Mouse (Mus musculus) liver, embryonic 13.5 days (tissue): ENCODE measurements around the gene Ppp1r8. TPM values are rescaled to one million over a fixed set of nuclear protein-coding genes. Genes with fewer than 3 reads are reported as not detected.
"Not testable (repeated sequence)": the region's sequence is repeated elsewhere in the genome, so short reads cannot be mapped to it uniquely, and the experiment has no call there.

Experiments used
- ATAC-seq: fragments of 200-750 bp; cut with Nextera tagmentation; 2 replicates; pipeline ENCODE4 v1.8.0; 2017; ENCODE audit warnings: low read depth, mild to moderate bottlenecking, moderate number of reproducible peaks, moderate library complexity
- DNase-seq: peaks from one replicate; pipeline ENCODE4 v3.0.0; 2022
- H3K27ac ChIP-seq: fragments of 300-500 bp; sonication (generic); 2 replicates; pipeline ENCODE4 v1.5.1; 2015; ENCODE audit warnings: moderate library complexity, mild to moderate bottlenecking, inconsistent platforms
- H3K27me3 ChIP-seq: fragments of 300-500 bp; sonication (generic); 2 replicates; pipeline ENCODE4 v1.6.1; 2015; ENCODE audit warnings: mild to moderate bottlenecking, inconsistent platforms
- H3K36me3 ChIP-seq: fragments of 300-500 bp; sonication (generic); 2 replicates; pipeline ENCODE4 v1.6.1; 2015; ENCODE audit warnings: mild to moderate bottlenecking, inconsistent platforms
- H3K4me1 ChIP-seq: fragments of 300-500 bp; sonication (generic); replicated peaks from 2 replicates; pipeline ENCODE4 v1.6.1; 2015; ENCODE audit warnings: inconsistent platforms
- H3K4me2 ChIP-seq: fragments of 300-500 bp; sonication (generic); 2 replicates; pipeline ENCODE4 v1.6.1; 2015; ENCODE audit warnings: inconsistent platforms, mild to moderate bottlenecking, moderate library complexity
- H3K4me3 ChIP-seq: fragments of 300-500 bp; sonication (generic); replicated peaks from 2 replicates; pipeline ENCODE4 v1.5.1; 2015; ENCODE audit warnings: mild to moderate bottlenecking, inconsistent platforms
- H3K9ac ChIP-seq: fragments of 300-500 bp; sonication (generic); 2 replicates; pipeline ENCODE4 v1.6.1; 2015; ENCODE audit warnings: mild to moderate bottlenecking, inconsistent platforms
- H3K9me3 ChIP-seq: fragments of 300-500 bp; sonication (generic); replicated peaks from 2 replicates; pipeline ENCODE4 v1.6.1; 2016; ENCODE audit warnings: inconsistent platforms
- WGBS: fragments of 180-500 bp; shearing (Covaris S2); methylation state at CpG from one replicate; pipeline ENCODE4 v1.1.7; 2015; ENCODE audit not compliant: insufficient replicate concordance; 5-methylcytosine and 5-hydroxymethylcytosine counted together
- polyA plus RNA-seq: library from polyadenylated mRNA; unstranded; fragments of >200 nt; fragmentation: Nextera tagmentation; extraction: Ambion mirVana; gene quantifications from 2 replicates; pipeline ENCODE4 v1.2.1, GENCODE M21; 2015

Ppp1r8 gene
- polyA plus RNA-seq, 1 experiment from 2014 or later: 29.9 TPM

DNA sequence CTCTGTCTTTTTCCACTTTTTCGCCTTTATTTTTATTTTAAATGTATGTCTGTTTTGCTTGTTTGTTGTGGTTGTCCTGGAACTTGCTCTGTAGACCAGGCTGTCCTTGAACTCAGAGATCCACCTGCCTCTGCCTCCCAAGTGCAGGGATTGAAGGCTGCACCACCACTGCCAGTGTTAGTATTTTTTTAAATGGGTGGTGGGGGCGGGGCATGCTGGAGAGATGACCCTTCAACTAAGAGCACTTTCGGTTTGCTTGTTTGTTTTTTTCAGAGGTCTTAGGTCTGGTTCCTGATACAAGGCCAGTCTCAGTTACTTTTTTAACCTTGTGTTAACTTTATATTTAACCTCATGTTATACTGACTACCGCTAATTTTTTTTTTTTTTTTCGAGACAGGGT, 37.8 kb downstream of the Ppp1r8 start:
- 79% methylated on average over 5 of the region's 5 CpGs for WGBS
- Histone ChIP-seq H3K4me1 (peaks cover 40% of the 10 kb centered on the region), H3K9me3 (no peaks in the 10 kb centered on the region), H3K4me2 (no peak overlapping the region), H3K36me3 (no peaks in the 10 kb centered on the region), H3K4me3 (no peak overlapping the region), H3K27me3 (no peaks in the 10 kb centered on the region), H3K27ac (peak overlapping the region; percentile 59), H3K9ac (no peak overlapping the region)
- DNase-seq (no peak), ATAC-seq (no peak)

- 39% methylated on average over 6 of the region's 6 CpGs for WGBS
- ATAC-seq (no peak), DNase-seq (no peak)
- H3K9ac ChIP-seq: no peak overlapping the region
- H3K27ac ChIP-seq: no peak overlapping the region
- no peaks in the 10 kb centered on the region for H3K9me3 ChIP-seq
- H3K27me3 ChIP-seq: no peaks in the 10 kb centered on the region
- no peaks in the 10 kb centered on the region for H3K36me3 ChIP-seq
- H3K4me2 ChIP-seq: no peak overlapping the region
- H3K4me3 ChIP-seq: no peak overlapping the region
- H3K4me1 ChIP-seq: peaks cover 40% of the 10 kb centered on the region
These were observed 38.6 kb downstream of the Ppp1r8 start for GRCm38 (mm10) chr4:132804331-132804730.

- Histone ChIP-seq H3K36me3 (no peaks in the 10 kb centered on the region), H3K4me3 (no peak overlapping the region), H3K27me3 (no peaks in the 10 kb centered on the region), H3K9ac (no peak overlapping the region), H3K4me2 (no peak overlapping the region), H3K27ac (no peak overlapping the region), H3K9me3 (no peaks in the 10 kb centered on the region), H3K4me1 (peaks cover 40% of the 10 kb centered on the region)
- 91% methylated on average over 7 of the region's 7 CpGs for WGBS
- ATAC-seq (no peak), DNase-seq (no peak)
These were observed 39.1 kb downstream of the Ppp1r8 start for GRCm38 (mm10) chr4:132803876-132804275.

- WGBS: 55% methylated on average over 5 of the region's 5 CpGs
These were observed 39.8 kb downstream of the Ppp1r8 start for GRCm38 (mm10) chr4:132803212-132803611.

DNA sequence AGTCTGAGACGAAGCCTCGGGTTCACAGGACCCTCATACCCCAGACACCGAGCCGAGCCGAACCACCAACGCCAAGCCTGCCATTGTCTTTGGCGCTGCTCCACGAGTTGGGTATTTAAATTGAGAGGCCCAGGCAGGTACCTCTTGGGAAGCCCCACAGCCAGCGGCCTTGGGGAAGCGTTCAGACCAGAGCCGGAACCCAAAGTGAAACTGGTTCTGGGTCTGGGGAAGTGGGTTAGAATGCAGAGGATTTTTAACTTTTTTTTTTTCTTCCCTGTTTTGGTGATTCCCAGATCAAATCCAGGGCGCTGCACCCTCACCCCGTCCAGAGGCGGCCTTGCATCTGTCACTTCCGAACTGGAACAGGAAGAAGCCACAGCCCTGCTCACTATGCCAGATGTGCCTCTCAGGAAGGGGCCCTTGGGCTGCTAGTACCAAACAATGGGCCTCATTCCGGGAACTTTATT, 40.8 kb downstream of the Ppp1r8 start:
- DNase-seq (no peak), ATAC-seq (peak; percentile 62)
- Histone ChIP-seq H3K9ac (peak overlapping the region; percentile 61), H3K36me3 (no peaks in the 10 kb centered on the region), H3K27me3 (peaks cover 4% of the 10 kb centered on the region; the same call in 1 of the 2 replicates), H3K9me3 (no peaks in the 10 kb centered on the region), H3K4me1 (peaks cover 34% of the 10 kb centered on the region), H3K27ac (peak overlapping the region; percentile 75), H3K4me3 (peak overlapping the region; percentile 46), H3K4me2 (peak overlapping the region; percentile 71)
- WGBS: 23% methylated on average over 16 of the region's 16 CpGs

More at GRCm38 (mm10) chr4:132803212-132803611, 39.8 kb downstream of the Ppp1r8 start:
- Histone ChIP-seq H3K27ac (no peak overlapping the region), H3K4me3 (no peak overlapping the region), H3K4me1 (peaks cover 35% of the 10 kb centered on the region), H3K4me2 (no peak overlapping the region), H3K27me3 (no peaks in the 10 kb centered on the region), H3K9ac (no peak overlapping the region), H3K9me3 (no peaks in the 10 kb centered on the region), H3K36me3 (no peaks in the 10 kb centered on the region)
- ATAC-seq: no peak
- DNase-seq: no peak

- H3K9ac ChIP-seq: peak overlapping the region; percentile 61
- H3K27me3 ChIP-seq: peaks cover 4% of the 10 kb centered on the region; the same call in 1 of the 2 replicates
- 61% methylated on average over 18 of the region's 18 CpGs for WGBS
- peaks cover 37% of the 10 kb centered on the region for H3K4me1 ChIP-seq
- H3K36me3 ChIP-seq: no peaks in the 10 kb centered on the region
- no peaks in the 10 kb centered on the region for H3K9me3 ChIP-seq
- ATAC-seq (peak; percentile 76), DNase-seq (no peak)
- peak overlapping the region; percentile 75 for H3K27ac ChIP-seq
- peak overlapping the region; percentile 71 for H3K4me2 ChIP-seq
- H3K4me3 ChIP-seq: peak overlapping the region; percentile 46
These were observed 41.5 kb downstream of the Ppp1r8 start for GRCm38 (mm10) chr4:132801176-132802077.

- DNase-seq (no peak), ATAC-seq (no peak)
- Histone ChIP-seq H3K9ac (no peak overlapping the region), H3K36me3 (no peaks in the 10 kb centered on the region), H3K4me2 (no peak overlapping the region), H3K4me1 (peaks cover 40% of the 10 kb centered on the region), H3K27me3 (peaks cover 17% of the 10 kb centered on the region), H3K9me3 (no peaks in the 10 kb centered on the region), H3K4me3 (no peak overlapping the region), H3K27ac (no peak overlapping the region)
- 72% methylated on average over 4 of the region's 4 CpGs for WGBS
These were observed 43.1 kb downstream of the Ppp1r8 start for GRCm38 (mm10) chr4:132799845-132800244.

- not testable (repeated sequence) for H3K9me3 ChIP-seq, H3K36me3 ChIP-seq, H3K9ac ChIP-seq, H3K4me3 ChIP-seq, ATAC-seq, DNase-seq, H3K4me2 ChIP-seq, H3K27ac ChIP-seq
- WGBS: 77% methylated on average over 3 of the region's 3 CpGs
- Histone ChIP-seq H3K4me1 (peaks cover 44% of the 10 kb centered on the region), H3K27me3 (peaks cover 28% of the 10 kb centered on the region)
These were observed 44.3 kb downstream of the Ppp1r8 start for GRCm38 (mm10) chr4:132798666-132799065.

DNA sequence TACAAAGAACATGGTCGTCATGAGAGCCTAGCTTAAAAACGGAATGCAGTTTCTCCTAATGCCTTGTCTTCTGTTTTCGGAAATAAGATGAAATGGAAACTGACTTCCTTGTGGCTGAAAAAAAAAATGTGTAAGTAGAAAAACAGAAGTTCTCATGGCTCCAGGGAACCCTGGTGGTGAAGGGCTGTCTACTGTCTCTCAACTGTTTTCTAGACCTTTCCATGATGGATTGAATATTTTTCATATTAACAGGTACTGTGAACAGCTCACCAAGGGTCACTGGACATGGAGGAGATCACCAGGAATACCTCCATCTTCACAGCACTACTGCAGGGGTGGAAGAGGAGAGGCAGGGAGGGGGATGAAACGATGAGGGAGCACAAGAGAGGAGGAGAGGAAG, 44.9 kb downstream of the Ppp1r8 start:
- no peak for ATAC-seq
- no peak overlapping the region for H3K9ac ChIP-seq
- H3K4me3 ChIP-seq: no peak overlapping the region
- peaks cover 28% of the 10 kb centered on the region for H3K27me3 ChIP-seq
- no peak overlapping the region for H3K27ac ChIP-seq
- no peak overlapping the region for H3K4me2 ChIP-seq
- DNase-seq: no peak
- no peaks in the 10 kb centered on the region for H3K36me3 ChIP-seq
- 27% methylated on average over 4 of the region's 4 CpGs for WGBS
- H3K4me1 ChIP-seq: peaks cover 43% of the 10 kb centered on the region
- no peaks in the 10 kb centered on the region for H3K9me3 ChIP-seq

DNA sequence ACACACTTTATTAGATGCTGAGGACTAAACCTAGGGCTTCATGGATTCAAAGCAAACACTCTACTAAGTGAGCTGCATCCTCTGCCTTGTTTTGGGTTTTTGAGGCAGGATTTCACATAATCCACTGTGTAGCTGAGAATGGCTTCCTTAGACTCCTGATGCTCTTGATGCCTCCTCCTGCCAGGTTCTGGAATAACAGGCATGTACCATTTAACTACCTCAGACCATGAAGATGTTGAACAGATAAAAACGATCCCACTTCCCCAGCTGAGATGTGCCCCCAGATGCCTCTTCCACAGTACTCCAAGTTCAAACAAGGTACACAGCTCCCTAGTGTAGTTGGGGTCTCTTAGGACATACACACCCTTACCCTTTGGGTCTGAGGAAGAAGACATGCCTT, 45.5 kb downstream of the Ppp1r8 start:
- Histone ChIP-seq H3K4me3 (no peak overlapping the region), H3K27ac (no peak overlapping the region), H3K4me1 (peaks cover 37% of the 10 kb centered on the region), H3K9me3 (no peaks in the 10 kb centered on the region), H3K27me3 (peaks cover 30% of the 10 kb centered on the region), H3K4me2 (no peak overlapping the region), H3K36me3 (no peaks in the 10 kb centered on the region), H3K9ac (no peak overlapping the region; the same call in 1 of the 2 replicates)
- no peak for ATAC-seq
- 63% methylated on average over 1 of the region's 1 CpGs for WGBS
- DNase-seq: no peak

- peak; percentile 86 for DNase-seq
- Histone ChIP-seq H3K36me3 (no peaks in the 10 kb centered on the region), H3K9me3 (no peaks in the 10 kb centered on the region), H3K27me3 (peaks cover 31% of the 10 kb centered on the region), H3K4me2 (peak within 1 kb of the TSS; percentile 74), H3K9ac (peak within 1 kb of the TSS; percentile 46; the same call in 1 of the 2 replicates), H3K4me3 (peak within 1 kb of the TSS; percentile 53), H3K4me1 (peaks cover 26% of the 10 kb centered on the region), H3K27ac (no peak within 1 kb of the TSS)
- under 1% methylated on average over 21 of the region's 21 CpGs for WGBS
- ATAC-seq: peak; percentile 81
These were observed 46.6 kb downstream of the Ppp1r8 start, which contains the start of gene Themis2 for GRCm38 (mm10) chr4:132796196-132796886. TSS of gene Themis2 (minus strand) at chr4:132796387.
